Comparison of ENCODE assay signal across 8 mouse cellular contexts in genomic region chr12:69166861-69167581, GRCm38 (mm10). TPM values are rescaled to one million over a fixed set of nuclear protein-coding genes. Genes with fewer than 3 reads are reported as not detected.
DNase-seq lines count a peak whose midpoint lies in the region; ATAC-seq and TF ChIP-seq lines count a peak whose summit lies in the region.
"Not testable (repeated sequence)": the region's sequence is repeated elsewhere in the genome, so short reads cannot be mapped to it uniquely, and the experiment has no call there.
"Had no signal": no experiment of that assay in that cellular context is flagged by ENCODE, and none has a peak within 500 bp of the region (broad histone marks: within the 10 kb centered on the region; RNA-seq: fewer than 3 reads in every experiment).

No protein-coding gene starts in this region.

- WGBS in hindbrain, embryonic 15.5 days = 69% methylated on average over 8 of the region's 8 CpGs
- 73% methylated on average over 8 of the region's 8 CpGs for WGBS in liver, embryonic 12.5 days (ENCODE audit: insufficient replicate concordance)
- 77% methylated on average over 8 of the region's 8 CpGs for WGBS in liver, embryonic 15.5 days (ENCODE audit: insufficient replicate concordance)
- 69% methylated on average over 8 of the region's 8 CpGs for WGBS in midbrain, embryonic 13.5 days

- not testable (repeated sequence) for TF ChIP-seq RAD21 in MEL (IDR thresholded peaks at IDR 0.05; ENCODE audit: low read depth, low read length)

- not testable (repeated sequence) for TF ChIP-seq CTCF in MEL (IDR thresholded peaks at IDR 0.05 in 2 of 3, conservative IDR thresholded peaks at IDR 0.05 in 1 of 3; ENCODE audit: control insufficient read depth in 1 of 3, insufficient read depth in 1 of 3, low read depth in 2 of 3, low read length in 3 of 3, poor library complexity in 1 of 3, severe bottlenecking in 1 of 3)

- not testable (repeated sequence) for H3K9me3 ChIP-seq in MEL (replicated peaks; ENCODE audit: insufficient read depth, low read length); hindbrain, embryonic 15.5 days; liver, embryonic 12.5 days (replicated peaks); liver, embryonic 15.5 days (replicated peaks); midbrain, embryonic 13.5 days

- not testable (repeated sequence) for H3K27ac ChIP-seq in MEL (ENCODE audit: control insufficient read depth, low read depth, low read length); hindbrain, embryonic 15.5 days (replicated peaks); liver, embryonic 12.5 days; liver, embryonic 15.5 days (replicated peaks); midbrain, embryonic 13.5 days

- peaks cover 2 to 18% of the 10 kb centered on the region in 2 experiments; a peak in 3 of 4 replicates for H3K4me1 ChIP-seq in MEL (ENCODE audit: control insufficient read depth in 1 of 2, insufficient read depth in 2 of 2, low read length in 2 of 2)
- H3K4me1 ChIP-seq in hindbrain, embryonic 15.5 days (replicated peaks) = not testable (repeated sequence)
- peaks cover 50% of the 10 kb centered on the region for H3K4me1 ChIP-seq in liver, embryonic 12.5 days
- H3K4me1 ChIP-seq in liver, embryonic 15.5 days (replicated peaks) = peaks cover 42% of the 10 kb centered on the region
- H3K4me1 ChIP-seq in midbrain, embryonic 13.5 days (replicated peaks) = peaks cover 16% of the 10 kb centered on the region

- not testable (repeated sequence) for TF ChIP-seq EP300 in MEL (IDR thresholded peaks at IDR 0.05; ENCODE audit: low read depth in 1 of 2, low read length in 2 of 2)

- H3K9ac ChIP-seq in MEL (ENCODE audit: control insufficient read depth, low read depth, low read length, poor library complexity, severe bottlenecking) = peak overlapping the region; percentile 84; the same call in 1 of the 2 replicates
- H3K9ac ChIP-seq in hindbrain, embryonic 15.5 days; liver, embryonic 12.5 days; liver, embryonic 15.5 days; midbrain, embryonic 13.5 days (replicated peaks): not testable (repeated sequence)

- H3K36me3 ChIP-seq in MEL (ENCODE audit: control insufficient read depth in 1 of 2, insufficient read depth in 2 of 2, low read length in 2 of 2) = peaks cover 0 to 28% of the 10 kb centered on the region in 2 experiments; a peak in 3 of 4 replicates
- H3K36me3 ChIP-seq in hindbrain, embryonic 15.5 days; liver, embryonic 12.5 days; liver, embryonic 15.5 days (replicated peaks); midbrain, embryonic 13.5 days: not testable (repeated sequence)

- peaks cover 11% of the 10 kb centered on the region for H3K79me2 ChIP-seq in MEL (ENCODE audit: control insufficient read depth, insufficient read depth, low read length, poor library complexity)

- not testable (repeated sequence) for H3K27me3 ChIP-seq in MEL (ENCODE audit: control insufficient read depth in 1 of 2, insufficient read depth in 2 of 2, low read length in 2 of 2); hindbrain, embryonic 15.5 days; liver, embryonic 12.5 days (replicated peaks); liver, embryonic 15.5 days; midbrain, embryonic 13.5 days

- H3K4me2 ChIP-seq in hindbrain, embryonic 15.5 days = peak overlapping the region; percentile 95; the same call in 1 of the 2 replicates
- H3K4me2 ChIP-seq in liver, embryonic 12.5 days = peak overlapping the region; percentile 92; the same call in 1 of the 2 replicates
- peak overlapping the region; percentile 94; the same call in 1 of the 2 replicates for H3K4me2 ChIP-seq in liver, embryonic 15.5 days
- H3K4me2 ChIP-seq in midbrain, embryonic 13.5 days (replicated peaks) = 0 out of 2 replicates have a peak overlapping the region, but pooled peaks have one; percentile 96

- not testable (repeated sequence) for TF ChIP-seq POLR2A in MEL (IDR thresholded peaks at IDR 0.05; ENCODE audit: control insufficient read depth in 1 of 2, insufficient read depth in 1 of 2, low read depth in 1 of 2, low read length in 2 of 2, poor library complexity in 1 of 2)

- not testable (repeated sequence) for ATAC-seq in hindbrain, embryonic 15.5 days (ENCODE audit: low FRiP score, low read depth); liver, embryonic 12.5 days; liver, embryonic 15.5 days (ENCODE audit: insufficient read depth); midbrain, embryonic 13.5 days

- H3K4me3 ChIP-seq in MEL (ENCODE audit: control insufficient read depth in 1 of 2, insufficient read depth in 1 of 2, low read depth in 2 of 2, low read length in 2 of 2) = peak overlapping the region; percentile 21 to 70; a peak in 3 of 4 replicates
- H3K4me3 ChIP-seq in hindbrain, embryonic 15.5 days; liver, embryonic 12.5 days; midbrain, embryonic 13.5 days (replicated peaks): not testable (repeated sequence)
- peak overlapping the region; percentile 98; the same call in 1 of the 2 replicates for H3K4me3 ChIP-seq in liver, embryonic 15.5 days (replicated peaks)

- DNase-seq in MEL (ENCODE audit: low read depth, low spot score) = peak; percentile 37
- peak; percentile 53 for DNase-seq in heart, adult 11 months

TF ChIP-seq in MEL, 35 proteins besides CTCF, POLR2A, EP300 and RAD21:
- TF ChIP-seq TBP (IDR thresholded peaks at IDR 0.05; ENCODE audit: low read depth, low read length) (peak; percentile 96), ZNF384 (IDR thresholded peaks at IDR 0.05; ENCODE audit: low read depth, low read length) (peak; percentile 65; the same call in 1 of the 2 replicates)

RNA-seq across cellular contexts. Expression of gene Lrr1, which starts 1.6 kb away (rescaled TPM):
- total RNA-seq in MEL (2012; rRNA removed) = 10.2 and 14.1 TPM in 2 replicates
- 10 to 100 TPM in 1 of 2 experiments, not detected in 1; 23.1 TPM for polyA plus RNA-seq in MEL (2012; ENCODE audit: insufficient read depth in 1 of 2, insufficient read length in 2 of 2, low read depth in 1 of 2, low replicate concordance in 2 of 2, missing spikeins in 1 of 2)
- 5.1 and 6.1 TPM in 2 replicates for polyA plus RNA-seq in hindbrain, embryonic 15.5 days (2015; fragmentation: Nextera tagmentation; extraction: Ambion mirVana)
- polyA plus RNA-seq in liver, embryonic 12.5 days (2016; fragmentation: Nextera tagmentation; extraction: Ambion mirVana) = 21.3 and 24.3 TPM in 2 replicates
- 16.6 and 17.6 TPM in 2 replicates for polyA plus RNA-seq in liver, embryonic 15.5 days (2015; fragmentation: Nextera tagmentation; extraction: Ambion mirVana)
- polyA plus RNA-seq in midbrain, embryonic 13.5 days (2015; fragmentation: Nextera tagmentation; extraction: Ambion mirVana) = 9.7 and 11.0 TPM in 2 replicates
- polyA plus RNA-seq: adrenal gland, adult 2 months had no signal

RNA-seq across cellular contexts. Expression of gene Rps29, which starts 8.0 kb away (rescaled TPM):
- total RNA-seq in MEL (2012; rRNA removed) = 4,641 and 5,133 TPM in 2 replicates
- polyA plus RNA-seq in MEL (2012; ENCODE audit: insufficient read depth in 1 of 2, insufficient read length in 2 of 2, low read depth in 1 of 2, low replicate concordance in 2 of 2, missing spikeins in 1 of 2) = 1,000 to 10,000 TPM in 1 of 2 experiments, 100 to 1,000 TPM in 1; 450 to 1,410 TPM
- polyA plus RNA-seq in hindbrain, embryonic 15.5 days (2015; fragmentation: Nextera tagmentation; extraction: Ambion mirVana) = 1,135 and 1,350 TPM in 2 replicates
- 1,522 and 1,647 TPM in 2 replicates for polyA plus RNA-seq in liver, embryonic 12.5 days (2016; fragmentation: Nextera tagmentation; extraction: Ambion mirVana)
- polyA plus RNA-seq in liver, embryonic 15.5 days (2015; fragmentation: Nextera tagmentation; extraction: Ambion mirVana) = 821 and 1,046 TPM in 2 replicates
- 1,365 and 1,372 TPM in 2 replicates for polyA plus RNA-seq in midbrain, embryonic 13.5 days (2015; fragmentation: Nextera tagmentation; extraction: Ambion mirVana)

RNA-seq across cellular contexts. Expression of gene Rpl36al, which starts 16.9 kb away (rescaled TPM):
- total RNA-seq in MEL (2012; rRNA removed) = 1,318 and 1,322 TPM in 2 replicates
- polyA plus RNA-seq in MEL (2012; ENCODE audit: insufficient read depth in 1 of 2, insufficient read length in 2 of 2, low read depth in 1 of 2, low replicate concordance in 2 of 2, missing spikeins in 1 of 2) = 100 to 1,000 TPM in 1 of 2 experiments, not detected in 1; 696 TPM
- polyA plus RNA-seq in hindbrain, embryonic 15.5 days (2015; fragmentation: Nextera tagmentation; extraction: Ambion mirVana) = 332 and 367 TPM in 2 replicates
- 797 and 813 TPM in 2 replicates for polyA plus RNA-seq in liver, embryonic 12.5 days (2016; fragmentation: Nextera tagmentation; extraction: Ambion mirVana)
- polyA plus RNA-seq in liver, embryonic 15.5 days (2015; fragmentation: Nextera tagmentation; extraction: Ambion mirVana) = 349 and 436 TPM in 2 replicates
- polyA plus RNA-seq in midbrain, embryonic 13.5 days (2015; fragmentation: Nextera tagmentation; extraction: Ambion mirVana) = 369 and 374 TPM in 2 replicates

RNA-seq across cellular contexts. Expression of gene Mgat2, which starts 16.9 kb away (rescaled TPM):
- total RNA-seq in MEL (2012; rRNA removed) = 43.3 and 65.3 TPM in 2 replicates
- 10 to 100 TPM in 1 of 2 experiments, not detected in 1; 40.9 TPM for polyA plus RNA-seq in MEL (2012; ENCODE audit: insufficient read depth in 1 of 2, insufficient read length in 2 of 2, low read depth in 1 of 2, low replicate concordance in 2 of 2, missing spikeins in 1 of 2)
- polyA plus RNA-seq in hindbrain, embryonic 15.5 days (2015; fragmentation: Nextera tagmentation; extraction: Ambion mirVana) = 40.4 and 43.5 TPM in 2 replicates
- polyA plus RNA-seq in liver, embryonic 12.5 days (2016; fragmentation: Nextera tagmentation; extraction: Ambion mirVana) = 48.4 and 51.0 TPM in 2 replicates
- 25.8 and 26.7 TPM in 2 replicates for polyA plus RNA-seq in liver, embryonic 15.5 days (2015; fragmentation: Nextera tagmentation; extraction: Ambion mirVana)
- polyA plus RNA-seq in midbrain, embryonic 13.5 days (2015; fragmentation: Nextera tagmentation; extraction: Ambion mirVana) = 32.0 and 35.0 TPM in 2 replicates

RNA-seq across cellular contexts. Expression of gene Gm49383, which starts 29.9 kb away (rescaled TPM):
- 25.2 and 27.5 TPM in 2 replicates for total RNA-seq in MEL (2012; rRNA removed)
- polyA plus RNA-seq in MEL (2012; ENCODE audit: insufficient read depth in 1 of 2, insufficient read length in 2 of 2, low read depth in 1 of 2, low replicate concordance in 2 of 2, missing spikeins in 1 of 2) = 10 to 100 TPM in 1 of 2 experiments, not detected in 1; 28.8 TPM
- polyA plus RNA-seq in hindbrain, embryonic 15.5 days (2015; fragmentation: Nextera tagmentation; extraction: Ambion mirVana) = 14.1 and 15.6 TPM in 2 replicates
- polyA plus RNA-seq in liver, embryonic 12.5 days (2016; fragmentation: Nextera tagmentation; extraction: Ambion mirVana) = 28.5 and 29.0 TPM in 2 replicates
- polyA plus RNA-seq in liver, embryonic 15.5 days (2015; fragmentation: Nextera tagmentation; extraction: Ambion mirVana) = 17.9 and 18.8 TPM in 2 replicates
- polyA plus RNA-seq in midbrain, embryonic 13.5 days (2015; fragmentation: Nextera tagmentation; extraction: Ambion mirVana) = 20.7 and 24.5 TPM in 2 replicates
- polyA plus RNA-seq: erythroblast, embryonic 14.5 days had no signal
